Mouse (Mus musculus) embryonic fibroblast, embryonic 13.5 days (primary cell): Measurements from ENCODE around the gene Gmfg.
A peak's percentile ranks its signal among the peaks of the same experiment; 100 is the strongest.

Experiments used
- CTCF ChIP-seq: IDR thresholded peaks from 2 replicates; pipeline ENCODE4 v1.5.1; 2011; ENCODE audit warnings: mild to moderate bottlenecking, control low read depth, low read length, moderate library complexity, borderline replicate concordance; ENCODE audit not compliant: insufficient read depth
- POLR2A ChIP-seq: IDR thresholded peaks from 2 replicates; pipeline ENCODE4 v1.6.1; 2011; ENCODE audit warnings: low read depth, mild to moderate bottlenecking, control low read depth, low read length, moderate library complexity

GRCm38 (mm10) chr7:28467213-28467751 lies 30.0 kb downstream of the Gmfg start:
- TF ChIP-seq POLR2A (peak; percentile 43; the same call in 1 of the 2 replicates), CTCF (no peak)
